ENCODE assay signal across 8 mouse cellular contexts in genomic region chr6:116767738-116768522, GRCm38 (mm10). TPM values are rescaled to one million over a fixed set of nuclear protein-coding genes. Genes with fewer than 3 reads are reported as not detected.
DNase-seq lines count a peak whose midpoint lies in the region; ATAC-seq lines count a peak whose summit lies in the region.

No protein-coding gene starts in this region.

- H3K27me3 ChIP-seq in heart, embryonic 12.5 days (replicated peaks), result no peaks in the 10 kb centered on the region
- H3K27me3 ChIP-seq in intestine, embryonic 16.5 days (replicated peaks; ENCODE audit: control insufficient read depth, insufficient read depth, low read length), result no peaks in the 10 kb centered on the region
- 0 out of 2 replicates have a peak, but pooled peaks cover 8% of the 10 kb centered on the region for H3K27me3 ChIP-seq in midbrain, embryonic 12.5 days

- no peak overlapping the region for H3K4me2 ChIP-seq in heart, embryonic 12.5 days
- H3K4me2 ChIP-seq in intestine, embryonic 16.5 days (ENCODE audit: low read depth, low read length), result no peak overlapping the region
- no peak overlapping the region for H3K4me2 ChIP-seq in midbrain, embryonic 12.5 days (replicated peaks)

- ATAC-seq in heart, embryonic 12.5 days (ENCODE audit: insufficient number of reproducible peaks, low FRiP score), result no peak
- ATAC-seq in intestine, embryonic 16.5 days, result peak; percentile 60
- peak; percentile 72 for ATAC-seq in midbrain, embryonic 12.5 days (ENCODE audit: low FRiP score, low read depth)

- H3K36me3 ChIP-seq in heart, embryonic 12.5 days, result no peaks in the 10 kb centered on the region
- no peaks in the 10 kb centered on the region for H3K36me3 ChIP-seq in intestine, embryonic 16.5 days (ENCODE audit: control insufficient read depth, insufficient read depth, low read length)
- H3K36me3 ChIP-seq in midbrain, embryonic 12.5 days, result no peaks in the 10 kb centered on the region

- H3K4me3 ChIP-seq in heart, embryonic 12.5 days, result no peak overlapping the region
- no peak overlapping the region for H3K4me3 ChIP-seq in intestine, embryonic 16.5 days (ENCODE audit: low read length)
- H3K4me3 ChIP-seq in midbrain, embryonic 12.5 days, result no peak overlapping the region

- no peaks in the 10 kb centered on the region for H3K9me3 ChIP-seq in heart, embryonic 12.5 days (replicated peaks)
- no peaks in the 10 kb centered on the region for H3K9me3 ChIP-seq in intestine, embryonic 16.5 days (ENCODE audit: control insufficient read depth, low read length)
- no peaks in the 10 kb centered on the region for H3K9me3 ChIP-seq in midbrain, embryonic 12.5 days

- no peak overlapping the region for H3K9ac ChIP-seq in heart, embryonic 12.5 days
- H3K9ac ChIP-seq in intestine, embryonic 16.5 days (ENCODE audit: low read depth, low read length), result no peak overlapping the region
- H3K9ac ChIP-seq in midbrain, embryonic 12.5 days (replicated peaks), result no peak overlapping the region

- WGBS in heart, embryonic 12.5 days, result 32% methylated on average over 17 of the region's 17 CpGs
- WGBS in intestine, embryonic 16.5 days, result 29% methylated on average over 17 of the region's 17 CpGs
- 39% methylated on average over 17 of the region's 17 CpGs for WGBS in midbrain, embryonic 12.5 days

- intact Hi-C loops in left cerebral cortex, postnatal 10 days (cut with DNase I), result loop anchor here (5.0 kb wide), 3 partner anchors 116 to 1059 kb away; partner anchors contain the start of gene Depp1

- H3K27ac ChIP-seq in heart, embryonic 12.5 days (ENCODE audit: poor library complexity, severe bottlenecking), result no peak overlapping the region
- peak overlapping the region; percentile 33; the same call in 1 of the 2 replicates for H3K27ac ChIP-seq in intestine, embryonic 16.5 days (ENCODE audit: low read length)
- no peak overlapping the region for H3K27ac ChIP-seq in midbrain, embryonic 12.5 days (replicated peaks)

- DNase-seq in heart, adult 11 months, result peak; percentile 95
- DNase-seq in embryo, embryonic 10 days (ENCODE audit: low spot score), result peak; percentile 85
- DNase-seq in gastrocnemius, postnatal 10 days, result peak; percentile 92
- DNase-seq in left cerebral cortex, postnatal 10 days (ENCODE audit: extremely low spot score in 1 of 2, low spot score in 2 of 2), result peak; percentile 71 to 81
- peak; percentile 23 for DNase-seq in spleen, adult 12 weeks (ENCODE audit: low spot score)

- H3K4me1 ChIP-seq in heart, embryonic 12.5 days (replicated peaks), result peaks cover 14% of the 10 kb centered on the region
- H3K4me1 ChIP-seq in intestine, embryonic 16.5 days (ENCODE audit: control insufficient read depth, insufficient read depth, low read length), result 0 out of 2 replicates have a peak, but pooled peaks cover 4% of the 10 kb centered on the region
- H3K4me1 ChIP-seq in midbrain, embryonic 12.5 days, result no peaks in the 10 kb centered on the region

RNA-seq across cellular contexts. Expression of gene Tmem72, which starts 51.2 kb away (rescaled TPM):
- polyA plus RNA-seq in heart, embryonic 12.5 days (2016; fragmentation: Nextera tagmentation; extraction: Ambion mirVana), result 0.06 and 0.08 TPM in 2 replicates
- under 1 TPM; 0.16 to 0.23 TPM for total RNA-seq in gastrocnemius, postnatal 10 days (2021)
- 0.06 and 0.07 TPM in 2 replicates for polyA plus RNA-seq in intestine, embryonic 16.5 days (2015; fragmentation: Nextera tagmentation; extraction: Ambion mirVana)
- total RNA-seq in left cerebral cortex, postnatal 10 days (2021), result under 1 TPM; 0.24 TPM
- 0.08 and 0.13 TPM in 2 replicates for polyA plus RNA-seq in midbrain, embryonic 12.5 days (2016; fragmentation: Nextera tagmentation; extraction: Ambion mirVana)

Comparison
In these comparisons a context has a peak if more than half of its experiments do, and no peak if none do; other contexts are left out.
1. DNase-seq: peak in every context shown above with its lines; median percentile 95 in heart, adult 11 months; 92 in gastrocnemius, postnatal 10 days; 85 in embryo, embryonic 10 days; 76 in left cerebral cortex, postnatal 10 days; 23 in spleen, adult 12 weeks.